Mouse (Mus musculus) liver, postnatal 0 days (tissue): ENCODE data around the gene Zfp770.

Experiments
- CTCF ChIP-seq: sonication (generic); IDR thresholded peaks from 2 replicates; pipeline ENCODE4 v1.5.1; 2016; ENCODE audit warnings: antibody characterized with exemption, low read depth
- EP300 ChIP-seq: IDR thresholded peaks from 2 replicates; pipeline ENCODE4 v1.6.1; 2016; ENCODE audit warnings: antibody characterized with exemption, low read depth, mild to moderate bottlenecking

DNA sequence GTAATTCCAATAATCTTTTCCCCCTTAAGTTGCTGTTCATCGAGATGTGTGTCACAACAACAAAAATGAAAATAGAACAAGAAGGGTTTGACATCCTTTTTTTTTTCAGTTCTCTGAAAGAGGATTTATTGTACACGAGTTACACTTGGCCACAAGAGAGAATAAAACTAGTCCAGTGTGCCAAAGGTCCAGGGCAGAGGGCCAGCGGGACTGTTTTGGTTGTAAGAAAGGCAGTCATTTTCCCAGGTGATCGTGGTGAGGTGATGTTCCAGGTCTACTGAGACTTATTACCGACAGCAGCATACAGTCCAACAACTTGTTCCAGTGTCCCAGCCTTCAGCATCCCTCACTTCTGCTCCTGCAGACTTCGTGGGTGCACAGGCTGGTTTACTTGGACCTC, 3.8 kb upstream of the Zfp770 start:
- TF ChIP-seq CTCF, result no peak
- no peak for TF ChIP-seq EP300
